Mouse (Mus musculus) layer of hippocampus, postnatal 10 days (tissue): ENCODE results near the gene Cuedc1. TPM values are rescaled to one million over a fixed set of nuclear protein-coding genes. Genes with fewer than 3 reads are reported as not detected.

ENCODE experiments used
- DNase-seq, 2 experiments: peaks; one replicate each; pipeline ENCODE4 v3.0.0; 2021; ENCODE audit warnings: low spot score in 2 of 2
- total RNA-seq, 2 experiments: library from RNA; stranded (reverse); gene quantifications; 2 replicates each; pipeline ENCODE4 v1.2.3; 2021

Cuedc1 gene
- total RNA-seq, 2 experiments from 2014 or later = 42.0 to 45.7 TPM

- DNase-seq = no peak
These were observed 14.2 kb upstream of the Cuedc1 start for GRCm38 (mm10) chr11:88083699-88084098.

DNA sequence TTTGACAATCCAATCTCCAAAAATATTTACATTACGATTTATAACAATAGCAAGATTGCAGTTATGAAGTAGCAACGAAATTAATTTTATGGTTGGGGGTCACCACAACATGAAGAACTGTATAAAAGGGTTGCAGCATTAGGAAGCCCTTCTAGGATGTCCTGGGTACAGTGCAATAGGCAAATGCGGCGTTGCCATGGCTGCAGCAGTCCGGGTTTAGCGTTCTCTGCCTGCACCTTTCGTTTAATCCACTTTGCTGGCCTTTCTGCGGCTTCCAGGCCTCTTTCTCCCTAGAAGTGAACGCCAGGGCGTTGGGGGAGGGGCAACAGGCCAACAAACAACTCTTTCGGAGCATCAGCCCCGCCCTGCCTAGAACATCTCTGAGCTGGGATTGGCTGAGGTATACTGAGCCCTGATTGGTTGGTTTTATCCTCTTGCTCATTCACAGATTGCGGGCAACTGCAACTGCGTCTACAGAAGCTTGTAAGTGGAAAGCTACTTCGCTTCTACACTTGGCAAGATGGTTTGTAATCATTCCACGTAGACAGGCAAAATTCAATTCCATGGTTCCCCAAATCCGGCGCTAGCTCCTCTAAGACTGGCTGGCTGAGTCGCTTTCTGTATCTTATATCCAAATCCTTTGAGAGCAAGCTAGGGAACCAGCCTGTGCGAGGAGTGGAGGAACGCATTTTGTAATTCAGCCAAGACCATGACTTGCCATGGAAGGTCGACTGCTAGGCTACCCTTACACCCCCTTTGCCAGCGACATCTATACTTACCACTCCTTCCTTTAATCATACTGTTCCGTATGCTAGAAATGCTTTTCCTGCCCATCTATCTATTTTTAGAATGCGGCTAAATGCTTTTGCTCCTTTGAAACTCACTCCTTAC, 10.9 kb upstream of the Cuedc1 start:
- peak; percentile 86 to 90 for DNase-seq

- DNase-seq = no peak
These were observed 8.7 kb upstream of the Cuedc1 start for GRCm38 (mm10) chr11:88089150-88089549.

DNA sequence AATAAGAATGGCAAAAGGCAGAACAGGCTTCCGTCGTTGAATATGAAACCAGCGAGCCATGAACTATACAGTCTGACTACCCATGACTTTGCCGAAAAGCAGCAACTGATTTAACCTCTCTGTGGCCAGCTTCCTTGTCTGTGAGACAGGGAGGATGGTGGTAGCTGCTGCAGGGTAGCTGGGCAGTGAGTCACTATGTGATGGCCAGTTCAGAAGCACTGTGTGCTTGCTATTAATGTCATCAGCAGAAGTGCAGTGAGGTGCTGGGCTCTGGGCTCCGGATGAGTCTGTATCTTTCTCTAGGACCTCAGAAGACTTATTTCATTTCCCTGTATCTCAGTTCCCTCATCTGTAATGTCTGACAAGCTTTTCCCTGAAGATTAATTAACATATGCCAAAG, 7.6 kb upstream of the Cuedc1 start:
- DNase-seq = no peak

- no peak for DNase-seq
These were observed 5.9 kb upstream of the Cuedc1 start for GRCm38 (mm10) chr11:88091949-88092348.

GRCm38 (mm10) chr11:88097173-88097572, 685 bp upstream of the Cuedc1 start:
- no peak for DNase-seq

GRCm38 (mm10) chr11:88098787-88099598, 1.1 kb downstream of the Cuedc1 start:
- DNase-seq = peak; percentile 79 to 87

- peak; percentile 46 to 63 for DNase-seq
These were observed 1.8 kb downstream of the Cuedc1 start for GRCm38 (mm10) chr11:88099599-88100023.

DNA sequence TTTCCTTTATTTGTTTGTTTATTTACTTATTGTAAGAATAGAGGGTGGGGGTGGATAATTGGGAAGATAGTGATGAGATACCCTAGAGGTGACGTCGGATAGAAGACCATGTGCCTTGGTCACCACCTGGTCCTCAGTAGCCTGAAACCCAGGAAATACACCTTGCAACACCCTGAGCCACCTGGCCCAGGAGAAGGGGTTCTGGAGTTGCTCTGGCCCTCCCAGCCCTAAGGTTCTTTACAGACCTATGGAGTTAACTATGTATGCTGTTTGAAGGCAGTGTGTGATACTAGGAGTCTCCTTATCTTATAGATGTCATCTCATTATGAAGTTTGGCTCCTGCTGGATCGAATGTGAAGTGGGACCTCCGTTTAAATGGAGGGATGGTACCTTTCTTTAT, 2.3 kb downstream of the Cuedc1 start:
- no peak for DNase-seq

DNA sequence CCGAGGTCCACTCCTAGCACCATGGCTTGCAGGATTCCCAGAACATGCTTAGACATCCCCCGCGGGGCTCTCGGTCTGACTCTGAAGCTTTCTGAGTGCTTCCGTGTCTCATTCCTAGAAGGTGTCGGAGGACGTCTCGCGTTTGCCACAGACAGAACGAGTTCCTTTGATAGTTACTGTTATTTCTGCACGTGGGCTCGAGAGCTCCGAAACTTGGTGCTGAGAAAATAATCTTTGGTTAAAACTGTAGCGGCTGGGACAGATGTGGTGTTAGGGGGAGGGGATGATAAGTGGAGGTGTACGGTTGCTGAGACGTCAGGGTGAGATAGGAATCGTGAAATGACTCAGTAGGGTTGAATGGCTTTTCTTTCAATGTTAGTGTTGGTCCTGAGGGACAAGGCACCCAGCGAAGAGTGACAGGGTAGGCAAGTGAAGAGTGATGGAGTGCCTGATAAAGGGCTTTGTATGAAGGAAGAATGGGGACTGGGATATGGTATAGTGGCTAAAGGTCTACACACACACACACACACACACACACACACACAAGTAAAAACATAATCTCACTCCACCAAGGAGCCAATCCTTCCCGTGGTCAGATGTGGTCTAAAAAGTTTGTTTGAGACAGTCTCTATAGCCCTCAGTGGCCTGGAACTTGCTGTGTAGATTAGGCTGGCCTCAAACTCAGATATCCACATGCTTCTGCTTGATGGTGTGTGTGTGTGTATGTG, 5.5 kb downstream of the Cuedc1 start:
- DNase-seq = no peak

DNA sequence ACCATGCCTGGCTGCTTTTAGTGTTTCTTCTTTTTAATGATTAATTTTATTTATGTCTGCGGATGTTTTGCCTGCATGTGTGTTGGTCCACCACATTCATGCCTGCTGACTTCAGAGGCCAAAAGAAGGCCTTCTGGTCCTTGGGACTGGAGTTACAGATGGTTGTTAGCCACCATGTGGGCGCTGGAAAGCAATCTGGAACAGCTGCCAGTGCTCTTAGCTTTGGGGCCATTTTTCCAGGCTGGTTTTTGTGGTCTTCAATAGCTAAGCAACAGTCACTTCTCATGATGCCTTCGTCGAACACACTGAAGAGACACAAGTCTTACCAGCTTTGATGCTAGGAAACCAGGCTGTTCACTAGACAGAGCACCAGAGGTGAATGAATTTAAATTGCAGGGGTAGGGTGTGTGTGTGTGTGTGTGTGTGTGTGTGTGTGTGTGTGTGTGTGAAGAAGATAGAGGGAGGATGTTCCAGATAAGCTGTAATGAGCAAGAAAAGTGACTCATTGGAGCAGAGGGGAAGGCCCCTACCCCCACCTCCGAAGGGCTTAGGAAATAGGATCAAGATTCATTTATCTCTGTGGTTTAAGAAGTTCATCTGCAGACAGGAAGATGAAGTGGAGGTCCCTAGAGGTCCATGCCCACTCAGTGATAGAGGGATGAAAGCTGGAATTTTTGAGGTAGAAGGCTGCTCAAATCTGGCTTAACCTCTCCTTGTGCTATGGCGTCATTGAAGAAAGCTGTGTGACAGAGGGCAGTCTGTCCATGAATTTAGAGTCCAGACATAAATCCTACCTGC, 7.8 kb downstream of the Cuedc1 start:
- no peak for DNase-seq

GRCm38 (mm10) chr11:88106292-88106554, 8.4 kb downstream of the Cuedc1 start:
- DNase-seq = no peak

GRCm38 (mm10) chr11:88107365-88107764, 9.5 kb downstream of the Cuedc1 start:
- DNase-seq = no peak

DNA sequence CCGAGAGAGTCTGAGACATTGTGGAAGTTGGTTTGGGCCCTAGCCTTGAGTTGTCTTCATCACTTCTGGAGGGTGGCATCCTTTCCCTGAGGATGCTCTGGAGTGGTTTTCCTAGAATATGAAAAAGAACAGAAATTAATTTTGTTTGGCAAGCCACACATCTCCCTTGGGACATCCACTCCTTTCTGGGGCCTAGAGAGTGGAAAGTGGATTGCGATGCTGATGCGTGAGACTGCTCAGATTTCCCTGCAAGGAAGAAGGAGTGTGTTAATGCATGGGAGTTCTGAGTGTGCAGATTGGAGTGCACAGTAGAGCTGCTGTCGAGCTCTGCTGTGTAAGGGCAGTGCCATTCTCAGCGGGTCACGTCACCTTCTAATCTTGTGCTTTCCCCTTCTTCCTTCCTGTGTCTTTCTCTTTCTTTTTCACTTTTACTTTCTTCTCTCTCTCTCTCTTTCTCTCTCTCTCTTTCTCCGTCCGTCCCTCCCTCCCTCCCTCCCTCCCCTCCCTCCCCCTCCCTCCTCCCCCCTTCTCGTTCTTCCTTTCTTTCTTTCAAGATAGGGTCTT, 12.3 kb downstream of the Cuedc1 start:
- DNase-seq = no peak

- DNase-seq = no peak
These were observed 14.2 kb downstream of the Cuedc1 start for GRCm38 (mm10) chr11:88112078-88112477.

DNA sequence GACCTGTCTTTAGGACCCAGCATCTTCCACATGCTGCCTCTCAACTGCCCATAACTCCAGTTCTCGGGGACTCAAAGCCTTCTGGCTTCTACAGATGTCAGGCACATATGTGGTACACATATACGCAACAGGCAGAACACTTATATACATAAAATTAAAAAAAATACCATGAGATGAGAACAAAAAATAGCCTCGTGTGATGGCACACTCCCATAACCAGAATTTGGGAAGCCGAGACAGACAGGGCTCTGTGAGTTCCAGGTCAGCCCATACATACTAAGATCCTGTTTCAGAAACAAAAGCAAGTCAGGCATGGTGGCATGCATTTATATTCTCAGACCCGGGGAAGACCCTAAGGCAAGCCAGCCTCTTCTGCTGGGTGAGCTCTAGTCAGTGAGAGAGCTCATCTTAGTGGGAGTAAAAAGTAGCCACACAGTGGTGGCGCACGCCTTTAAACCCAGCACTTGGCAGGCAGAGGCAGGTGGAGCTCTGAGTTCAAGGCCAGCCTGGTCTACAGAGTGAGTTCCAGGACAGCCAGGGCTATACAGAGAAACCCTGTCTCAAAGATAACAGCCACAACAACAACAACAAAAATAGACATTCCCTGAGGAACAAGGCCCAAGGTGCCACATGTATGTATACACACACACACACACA, 14.9 kb downstream of the Cuedc1 start:
- DNase-seq = no peak

DNA sequence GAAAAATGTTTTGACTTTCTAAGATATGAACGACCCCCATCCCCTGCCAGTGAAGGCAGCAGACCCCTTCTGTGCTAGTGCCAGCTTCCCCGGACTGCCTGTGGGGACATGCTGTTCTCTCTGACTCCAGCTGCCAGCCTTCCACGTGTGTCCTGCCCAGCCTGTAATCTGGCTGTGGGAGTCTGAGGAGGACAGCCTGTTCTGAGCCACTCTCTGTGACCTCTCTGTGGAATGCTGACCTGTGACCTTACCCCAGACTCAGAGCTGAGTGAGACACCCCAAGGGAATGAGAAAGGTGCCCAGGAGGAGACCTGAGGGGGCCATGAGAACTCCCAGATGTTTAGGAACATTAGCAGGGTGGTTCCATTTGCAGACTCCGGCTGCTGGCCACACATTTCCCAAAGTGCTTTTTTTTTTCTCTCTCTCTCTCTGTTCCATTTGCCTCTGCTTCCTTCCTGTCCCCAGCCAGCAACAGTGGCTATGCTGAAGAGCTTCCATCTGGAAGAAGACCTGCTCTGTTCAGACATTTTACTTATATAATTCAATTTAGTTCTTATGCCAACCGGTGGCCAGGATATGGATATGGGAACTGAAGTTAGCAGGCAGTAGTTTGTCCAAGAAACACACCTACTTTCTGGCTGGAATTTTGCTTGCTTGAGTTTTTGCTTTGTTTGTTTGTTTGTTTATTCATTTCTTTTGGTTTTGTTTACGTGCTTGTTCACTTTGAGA, 15.8 kb downstream of the Cuedc1 start:
- DNase-seq = no peak

DNA sequence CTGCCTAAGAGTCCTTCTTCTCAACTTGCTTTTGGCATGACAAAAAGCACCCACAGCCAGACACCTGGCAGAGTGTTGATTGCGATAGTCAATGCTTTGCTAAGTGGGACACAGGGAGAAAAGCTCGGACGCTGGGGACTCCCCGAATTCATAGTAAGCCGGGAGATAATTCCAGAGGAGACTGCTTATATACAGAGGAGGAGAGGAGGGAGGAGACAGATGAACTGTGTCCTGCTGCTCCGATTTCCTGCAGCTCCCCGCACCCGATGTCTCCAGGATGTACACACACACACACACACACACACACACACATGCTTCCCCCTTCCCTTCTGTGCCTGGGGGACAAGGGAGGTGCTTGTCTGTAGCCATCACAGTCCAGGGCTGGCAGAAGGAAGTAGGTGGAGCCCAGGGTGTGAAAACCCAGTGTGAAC, 17.0 kb downstream of the Cuedc1 start:
- no peak for DNase-seq

DNA sequence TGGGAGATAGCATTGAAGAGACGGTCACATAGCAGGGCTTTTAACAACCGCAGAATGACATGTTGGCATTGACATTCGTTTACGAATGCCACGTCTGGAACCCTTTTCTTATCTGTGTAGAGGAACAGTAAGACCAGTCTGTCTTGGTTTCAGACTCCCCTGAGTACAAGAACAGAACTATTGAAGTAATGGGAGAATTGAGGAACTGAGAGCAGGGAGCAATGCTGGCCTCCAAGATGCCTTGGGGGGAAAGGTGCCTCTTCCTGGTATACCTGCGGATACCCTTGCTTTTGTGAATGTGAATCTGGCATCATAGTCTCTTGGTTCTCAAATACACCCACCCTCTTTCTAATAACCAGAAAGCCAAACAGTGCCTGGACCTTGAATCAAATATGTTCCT, 18.7 kb downstream of the Cuedc1 start:
- no peak for DNase-seq
